Mouse (Mus musculus): ENCODE data around the gene Dnajc4. TPM values are rescaled to one million over a fixed set of nuclear protein-coding genes. Genes with fewer than 3 reads are reported as not detected.

Gene Dnajc4
- polyA plus RNA-seq, 1 experiment from 2014 or later, result 16.1 TPM

DNA sequence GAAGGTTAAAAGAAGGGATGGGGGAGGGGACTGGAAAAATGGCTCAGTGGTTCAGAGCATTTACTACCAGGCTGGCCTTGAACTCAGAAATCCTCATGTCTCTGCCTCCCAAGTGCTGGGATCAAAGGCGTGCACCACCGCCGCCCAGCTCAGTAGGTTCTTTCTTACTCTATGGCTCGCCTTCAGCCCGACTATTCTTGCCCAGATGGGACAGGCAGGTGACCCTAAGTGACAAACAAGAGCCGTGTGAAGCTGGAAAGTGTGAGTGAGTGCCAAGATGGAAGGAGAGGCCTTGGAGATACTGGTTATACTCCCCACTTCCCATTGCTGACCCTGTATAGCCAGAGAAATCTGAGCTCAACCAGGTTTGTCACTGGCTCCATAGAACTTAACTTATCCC lies 48.7 kb downstream of the Dnajc4 start:
- Histone ChIP-seq H3K4me2 (ENCODE audit: low read depth, low read length) (no peak overlapping the region), H3K4me3 (ENCODE audit: low read depth, low read length) (no peak overlapping the region), H3K9me3 (replicated peaks; ENCODE audit: control insufficient read depth, low read length) (no peaks in the 10 kb centered on the region), H3K36me3 (replicated peaks; ENCODE audit: control insufficient read depth, insufficient read depth, low read depth, low read length) (no peaks in the 10 kb centered on the region), H3K27me3 (ENCODE audit: control insufficient read depth, insufficient read depth, low read length) (no peaks in the 10 kb centered on the region), H3K9ac (replicated peaks; ENCODE audit: low read length) (no peak overlapping the region), H3K4me1 (ENCODE audit: control insufficient read depth, insufficient read depth, low read length) (no peaks in the 10 kb centered on the region), H3K27ac (replicated peaks; ENCODE audit: low read depth, low read length) (no peak overlapping the region)
- DNase-seq (ENCODE audit: low spot score) (no peak), ATAC-seq (replicated peaks; ENCODE audit: insufficient number of reproducible peaks, low FRiP score, low TSS enrichment, low read depth) (no peak)
- WGBS, result 88% methylated on average over 6 of the region's 6 CpGs

DNA sequence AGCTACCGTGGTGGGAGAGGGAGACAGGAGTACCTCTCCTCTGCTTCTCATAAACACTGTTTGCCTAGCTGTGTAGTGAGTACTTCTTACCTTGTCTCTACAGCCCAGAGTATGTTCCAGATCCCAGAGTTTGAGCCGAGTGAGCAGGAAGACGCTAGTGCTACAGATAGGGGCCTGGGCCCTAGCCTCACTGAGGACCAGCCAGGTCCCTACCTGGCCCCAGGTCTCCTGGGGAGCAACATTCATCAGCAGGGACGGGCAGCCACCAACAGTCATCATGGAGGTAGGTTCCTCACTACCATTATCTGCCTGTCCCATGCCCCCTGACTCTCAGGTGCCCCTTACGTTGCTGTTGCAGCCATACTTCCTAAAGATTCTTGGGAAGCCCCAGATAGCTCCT lies 49.6 kb downstream of the Dnajc4 start:
- Histone ChIP-seq H3K27ac (replicated peaks; ENCODE audit: low read depth, low read length) (peak overlapping the region; percentile 91; the same call in 1 of the 2 replicates), H3K4me2 (ENCODE audit: low read depth, low read length) (peak overlapping the region; percentile 98), H3K4me1 (ENCODE audit: control insufficient read depth, insufficient read depth, low read length) (no peaks in the 10 kb centered on the region), H3K4me3 (ENCODE audit: low read depth, low read length) (peak overlapping the region; percentile 80), H3K36me3 (replicated peaks; ENCODE audit: control insufficient read depth, insufficient read depth, low read depth, low read length) (no peaks in the 10 kb centered on the region), H3K27me3 (ENCODE audit: control insufficient read depth, insufficient read depth, low read length) (no peaks in the 10 kb centered on the region), H3K9me3 (replicated peaks; ENCODE audit: control insufficient read depth, low read length) (no peaks in the 10 kb centered on the region), H3K9ac (replicated peaks; ENCODE audit: low read length) (peak overlapping the region; percentile 93)
- DNase-seq (ENCODE audit: low spot score), result no peak
- WGBS, result 22% methylated on average over 5 of the region's 5 CpGs
- ATAC-seq (replicated peaks; ENCODE audit: insufficient number of reproducible peaks, low FRiP score, low TSS enrichment, low read depth), result no peak

DNA sequence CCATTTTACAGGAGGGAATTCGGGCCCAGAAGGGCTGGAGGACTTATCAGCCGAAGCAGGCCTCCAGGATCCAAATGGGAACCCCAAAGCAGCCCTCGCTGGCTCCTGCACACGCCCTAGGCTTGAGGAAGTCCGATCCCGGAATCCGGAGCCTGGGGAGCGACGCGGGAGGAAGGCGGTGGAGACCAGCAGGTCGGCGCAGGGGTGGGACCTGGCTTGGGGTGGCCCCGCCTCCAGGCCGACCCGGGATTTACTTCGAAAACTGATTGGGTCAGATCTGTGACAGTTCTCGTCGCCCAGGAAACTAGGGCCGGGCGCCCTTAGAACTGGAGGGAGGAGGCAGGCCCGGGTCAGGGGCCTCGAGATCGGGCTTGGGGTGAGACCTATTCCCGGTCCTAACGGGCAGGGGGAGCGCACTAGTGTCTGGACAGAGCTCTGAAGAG lies 50.1 kb downstream of the Dnajc4 start, which contains the start of gene Gpr137:
Gene Gpr137 (minus strand): TSS at position 232 of the 443 bp plus-strand sequence.
- DNase-seq (ENCODE audit: low spot score), result peak; percentile 91
- Histone ChIP-seq H3K27ac (replicated peaks; ENCODE audit: low read depth, low read length) (peak within 1 kb of the TSS; percentile 91), H3K4me2 (ENCODE audit: low read depth, low read length) (peak within 1 kb of the TSS; percentile 98), H3K9me3 (replicated peaks; ENCODE audit: control insufficient read depth, low read length) (no peaks in the 10 kb centered on the region), H3K36me3 (replicated peaks; ENCODE audit: control insufficient read depth, insufficient read depth, low read depth, low read length) (no peaks in the 10 kb centered on the region), H3K9ac (replicated peaks; ENCODE audit: low read length) (peak within 1 kb of the TSS; percentile 93), H3K27me3 (ENCODE audit: control insufficient read depth, insufficient read depth, low read length) (no peaks in the 10 kb centered on the region), H3K4me3 (ENCODE audit: low read depth, low read length) (peak within 1 kb of the TSS; percentile 80), H3K4me1 (ENCODE audit: control insufficient read depth, insufficient read depth, low read length) (no peaks in the 10 kb centered on the region)
- peak; percentile 76 for ATAC-seq (replicated peaks; ENCODE audit: insufficient number of reproducible peaks, low FRiP score, low TSS enrichment, low read depth)
- under 1% methylated on average over 27 of the region's 27 CpGs for WGBS

DNA sequence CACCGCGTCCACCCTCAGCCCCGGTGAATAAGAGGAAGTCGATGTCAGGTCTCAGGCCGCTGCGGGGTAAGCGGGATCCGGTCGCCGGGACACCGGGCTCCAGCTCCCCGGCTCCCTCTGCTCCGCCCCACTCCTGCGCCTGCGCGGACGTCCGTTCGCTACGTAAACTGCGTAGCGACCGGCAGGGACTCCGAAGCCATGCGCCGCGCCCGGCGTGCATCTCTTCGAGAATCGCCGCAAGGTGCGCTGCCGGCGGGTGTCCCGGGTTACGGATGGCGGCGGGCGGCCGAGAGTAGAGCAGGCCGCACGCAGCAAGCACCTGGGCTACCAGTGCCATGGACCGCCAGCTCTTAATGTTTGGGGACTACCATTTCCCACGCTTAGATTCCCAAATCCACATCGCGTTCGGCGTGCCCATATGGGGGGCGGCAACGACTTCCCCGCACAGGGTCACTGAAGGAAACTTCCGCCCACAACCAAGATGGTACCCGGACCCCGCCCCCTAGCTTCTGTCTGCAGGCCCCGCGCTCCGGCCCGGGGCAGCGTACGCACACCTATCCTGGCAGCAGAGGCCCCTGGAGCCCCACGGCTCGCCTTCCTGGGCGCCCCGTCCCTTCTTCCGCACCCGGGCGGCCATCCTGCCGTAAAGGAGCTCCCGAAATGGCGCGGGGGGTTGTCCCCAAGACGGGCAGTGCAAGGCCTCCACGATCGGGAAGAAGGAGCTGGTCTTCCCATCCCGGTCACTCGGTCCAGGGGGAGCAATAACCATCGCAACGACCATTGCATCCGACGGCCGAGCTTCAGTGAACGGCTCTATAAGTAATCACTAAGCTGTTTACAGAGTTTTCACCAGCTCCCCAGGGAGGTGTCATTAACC lies 50.8 kb downstream of the Dnajc4 start, which contains the start of gene Bad:
Gene Bad (plus strand): TSS at position 490 of the 877 bp plus-strand sequence.
- peak; percentile 95 for DNase-seq (ENCODE audit: low spot score)
- Histone ChIP-seq H3K36me3 (replicated peaks; ENCODE audit: control insufficient read depth, insufficient read depth, low read depth, low read length) (no peaks in the 10 kb centered on the region), H3K4me1 (ENCODE audit: control insufficient read depth, insufficient read depth, low read length) (no peaks in the 10 kb centered on the region), H3K9me3 (replicated peaks; ENCODE audit: control insufficient read depth, low read length) (no peaks in the 10 kb centered on the region), H3K27me3 (ENCODE audit: control insufficient read depth, insufficient read depth, low read length) (no peaks in the 10 kb centered on the region), H3K27ac (replicated peaks; ENCODE audit: low read depth, low read length) (peak within 1 kb of the TSS; percentile 91), H3K9ac (replicated peaks; ENCODE audit: low read length) (peak within 1 kb of the TSS; percentile 93), H3K4me3 (ENCODE audit: low read depth, low read length) (peak within 1 kb of the TSS; percentile 80), H3K4me2 (ENCODE audit: low read depth, low read length) (peak within 1 kb of the TSS; percentile 98)
- peak; percentile 71 for ATAC-seq (replicated peaks; ENCODE audit: insufficient number of reproducible peaks, low FRiP score, low TSS enrichment, low read depth)
- under 1% methylated on average over 81 of the region's 83 CpGs for WGBS

DNA sequence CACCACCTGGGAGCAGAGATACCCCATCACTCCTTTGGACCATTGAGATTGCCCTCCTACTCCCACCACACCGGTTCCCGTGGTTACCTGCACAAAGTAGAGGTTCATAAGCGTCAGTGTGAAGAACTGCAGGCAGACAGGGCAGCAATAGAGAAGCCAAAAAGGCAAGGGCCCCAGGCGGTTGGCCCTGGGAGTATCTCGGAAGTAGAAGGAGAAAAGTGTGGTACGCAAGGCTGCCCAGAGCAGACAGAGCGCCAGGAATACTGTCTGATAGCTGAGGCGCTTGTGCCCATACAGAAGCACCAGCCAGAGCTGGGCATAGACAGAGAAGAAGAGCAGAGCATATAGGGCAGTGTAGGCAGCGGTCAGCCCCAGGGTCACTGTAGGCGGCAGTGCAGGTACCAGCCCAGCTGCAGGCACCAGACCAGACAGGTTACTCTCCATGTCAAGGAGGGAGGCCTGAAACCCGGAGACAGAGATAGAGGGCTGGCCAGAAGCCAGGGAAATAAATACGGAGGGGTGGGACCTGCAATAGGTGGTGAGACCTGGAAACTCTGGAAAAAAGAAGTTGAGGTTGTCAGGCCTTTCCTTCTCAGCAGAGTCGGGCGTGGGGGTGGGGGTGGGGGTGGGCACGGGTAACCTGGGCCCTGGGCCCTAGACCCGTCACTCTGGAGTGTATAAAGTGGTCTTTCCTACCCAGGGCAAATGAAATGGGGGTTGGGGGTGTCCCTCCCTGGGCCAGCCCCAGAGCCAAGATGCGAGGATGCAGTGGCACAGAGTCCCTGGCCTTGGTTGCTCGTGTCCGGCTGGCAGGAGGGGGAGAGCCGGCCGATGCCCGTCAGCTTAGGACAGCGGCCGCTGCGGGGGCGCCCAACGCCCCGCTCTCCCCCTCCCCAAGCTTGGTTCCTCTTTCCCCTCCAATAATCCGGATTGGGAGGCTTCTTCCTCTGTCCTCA lies 51.7 kb downstream of the Dnajc4 start:
- Histone ChIP-seq H3K36me3 (replicated peaks; ENCODE audit: control insufficient read depth, insufficient read depth, low read depth, low read length) (no peaks in the 10 kb centered on the region), H3K9ac (replicated peaks; ENCODE audit: low read length) (peak overlapping the region; percentile 80), H3K4me1 (ENCODE audit: control insufficient read depth, insufficient read depth, low read length) (no peaks in the 10 kb centered on the region), H3K27me3 (ENCODE audit: control insufficient read depth, insufficient read depth, low read length) (peaks cover 6% of the 10 kb centered on the region; the same call in 1 of the 2 replicates), H3K9me3 (replicated peaks; ENCODE audit: control insufficient read depth, low read length) (no peaks in the 10 kb centered on the region), H3K4me3 (ENCODE audit: low read depth, low read length) (peak overlapping the region; percentile 80), H3K4me2 (ENCODE audit: low read depth, low read length) (peak overlapping the region; percentile 98), H3K27ac (replicated peaks; ENCODE audit: low read depth, low read length) (peak overlapping the region; percentile 35; the same call in 1 of the 2 replicates)
- DNase-seq (ENCODE audit: low spot score) (no peak), ATAC-seq (replicated peaks; ENCODE audit: insufficient number of reproducible peaks, low FRiP score, low TSS enrichment, low read depth) (peak; percentile 40; the same call in 1 of the 2 replicates)
- 21% methylated on average over 27 of the region's 29 CpGs for WGBS

DNA sequence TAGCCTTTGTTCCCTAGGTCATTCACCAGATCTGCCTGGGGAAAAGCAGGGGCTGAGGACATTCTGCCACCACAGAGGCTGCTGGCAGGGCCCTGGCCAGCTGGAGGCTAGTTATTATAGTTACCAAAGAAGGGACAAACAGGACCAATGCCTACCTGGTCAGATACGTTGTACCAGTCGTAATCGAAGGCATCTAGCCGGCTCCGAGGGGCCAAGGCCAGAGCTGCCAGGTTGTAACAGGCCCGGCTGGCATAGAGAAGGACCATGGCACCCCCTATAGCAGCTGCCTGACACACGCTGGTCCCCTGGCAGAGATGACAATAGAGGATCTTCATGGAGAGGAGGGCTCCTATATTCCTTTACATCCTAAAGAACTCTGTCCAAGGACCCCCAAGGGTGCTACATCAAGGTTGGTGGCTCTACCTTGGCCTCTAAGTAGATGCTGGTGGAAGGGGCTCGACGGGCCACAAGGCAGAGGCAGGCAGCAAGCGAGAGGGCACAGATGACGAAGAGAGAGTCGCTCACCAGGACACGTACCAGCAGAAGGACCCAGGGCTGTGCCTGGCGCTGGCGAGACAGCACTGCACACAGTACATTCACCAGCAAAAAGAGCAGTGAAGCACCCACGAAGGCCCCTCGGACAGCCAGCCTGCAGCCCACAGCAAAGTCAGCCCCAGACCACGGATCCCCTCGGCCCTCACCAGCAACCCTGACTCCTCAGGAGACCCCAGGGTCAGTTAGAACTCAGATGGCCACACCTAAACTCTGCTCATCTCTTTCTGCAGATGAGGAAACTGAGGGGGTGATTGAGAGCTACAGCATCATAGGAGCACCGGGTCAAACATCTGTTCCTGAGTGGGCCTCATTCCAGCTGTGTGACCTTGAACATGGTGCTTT lies 53.0 kb downstream of the Dnajc4 start:
- Histone ChIP-seq H3K27ac (replicated peaks; ENCODE audit: low read depth, low read length) (no peak overlapping the region), H3K9ac (replicated peaks; ENCODE audit: low read length) (no peak overlapping the region), H3K9me3 (replicated peaks; ENCODE audit: control insufficient read depth, low read length) (no peaks in the 10 kb centered on the region), H3K4me3 (ENCODE audit: low read depth, low read length) (no peak overlapping the region), H3K4me1 (ENCODE audit: control insufficient read depth, insufficient read depth, low read length) (no peaks in the 10 kb centered on the region), H3K27me3 (ENCODE audit: control insufficient read depth, insufficient read depth, low read length) (peaks cover 13% of the 10 kb centered on the region), H3K36me3 (replicated peaks; ENCODE audit: control insufficient read depth, insufficient read depth, low read depth, low read length) (no peaks in the 10 kb centered on the region), H3K4me2 (ENCODE audit: low read depth, low read length) (no peak overlapping the region)
- ATAC-seq (replicated peaks; ENCODE audit: insufficient number of reproducible peaks, low FRiP score, low TSS enrichment, low read depth), result no peak
- WGBS, result 90% methylated on average over 20 of the region's 20 CpGs
- DNase-seq (ENCODE audit: low spot score), result no peak
